Mouse (Mus musculus): ENCODE measurements around the gene Kirrel. TPM values are rescaled to one million over a fixed set of nuclear protein-coding genes. Genes with fewer than 3 reads are reported as not detected.
A peak's percentile ranks its signal among the peaks of the same experiment; 100 is the strongest.

Kirrel gene
- total RNA-seq (2021): 1 to 10 TPM; 3.4 TPM

DNA sequence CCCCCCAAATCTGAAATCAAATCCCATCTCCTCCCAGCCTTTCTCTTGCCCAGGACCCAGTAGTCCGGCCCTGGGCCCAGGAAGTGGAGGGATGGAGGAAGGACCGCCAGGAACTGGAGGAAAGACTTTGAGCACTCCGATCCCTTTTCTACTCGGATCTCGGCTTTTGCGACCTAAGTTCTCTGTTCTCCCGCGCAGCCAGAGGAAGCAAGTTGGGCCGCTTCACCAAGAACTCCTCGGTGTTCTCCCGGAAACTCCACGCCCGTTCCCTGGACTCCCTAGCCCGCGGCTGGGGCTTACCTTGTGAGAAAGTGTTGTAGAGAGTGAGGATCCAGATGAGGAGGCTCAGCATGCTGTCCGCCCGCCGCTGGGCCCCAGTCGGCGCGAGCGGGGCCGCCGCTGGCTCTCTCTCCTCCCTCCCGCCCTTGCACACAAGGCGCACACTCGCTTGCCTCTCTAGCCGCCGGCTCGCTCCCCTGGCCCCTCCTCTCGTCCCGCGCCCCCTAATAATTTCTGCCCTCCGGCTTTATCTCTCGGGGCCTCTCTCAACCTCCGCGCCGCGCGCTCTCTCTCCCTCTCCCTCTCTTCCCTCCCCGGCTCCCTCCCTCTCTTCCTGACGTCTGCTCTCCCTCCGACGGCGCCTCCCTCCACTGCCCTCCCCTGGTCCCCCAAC, at the start of gene Kirrel:
Gene Kirrel (minus strand): TSS at position 652 of the 673 bp plus-strand sequence.
- DNase-seq (ENCODE audit: extremely low spot score in 1 of 2, low spot score in 1 of 2): peak; percentile 27 to 41

DNA sequence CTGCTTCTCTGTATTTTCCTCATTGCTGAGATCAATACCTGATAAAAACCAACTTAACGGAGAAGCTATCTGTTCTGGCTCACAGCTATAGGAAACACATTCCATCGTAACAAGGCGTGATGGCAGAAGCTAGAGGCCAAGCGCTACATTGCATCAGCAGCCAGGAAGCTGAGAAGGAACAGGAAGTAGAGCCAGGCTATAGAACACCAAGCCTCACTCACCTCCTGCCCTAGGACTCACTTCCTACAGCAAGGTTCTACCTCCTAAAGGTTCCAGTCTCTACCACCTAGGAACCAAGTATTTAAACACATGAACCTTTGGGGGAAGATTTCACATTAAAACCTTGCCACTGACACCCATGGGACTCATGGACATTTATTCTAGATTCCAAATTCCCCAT, 49.1 kb upstream of the Kirrel start:
- DNase-seq (ENCODE audit: extremely low spot score in 1 of 2, low spot score in 1 of 2): no peak

DNA sequence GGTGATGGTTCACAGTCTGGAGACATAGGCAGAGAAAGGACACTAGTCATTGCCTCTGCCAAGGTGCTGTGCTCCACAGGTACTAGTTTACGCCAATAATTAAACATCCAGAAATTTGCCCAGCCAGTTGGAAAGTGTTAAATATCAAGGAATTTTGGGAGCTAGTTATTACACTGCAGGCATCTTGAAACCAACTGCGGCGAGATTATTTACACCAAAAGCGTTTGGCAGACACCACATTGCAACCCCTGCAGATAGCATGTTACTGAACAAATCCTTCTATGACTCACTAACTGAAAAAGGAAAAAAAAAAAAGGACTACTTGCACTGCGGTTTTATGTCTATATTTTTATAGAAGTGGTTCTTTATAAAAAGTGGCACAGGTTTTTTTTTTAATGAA, 47.8 kb upstream of the Kirrel start:
- no peak for DNase-seq (ENCODE audit: extremely low spot score in 1 of 2, low spot score in 1 of 2)

DNA sequence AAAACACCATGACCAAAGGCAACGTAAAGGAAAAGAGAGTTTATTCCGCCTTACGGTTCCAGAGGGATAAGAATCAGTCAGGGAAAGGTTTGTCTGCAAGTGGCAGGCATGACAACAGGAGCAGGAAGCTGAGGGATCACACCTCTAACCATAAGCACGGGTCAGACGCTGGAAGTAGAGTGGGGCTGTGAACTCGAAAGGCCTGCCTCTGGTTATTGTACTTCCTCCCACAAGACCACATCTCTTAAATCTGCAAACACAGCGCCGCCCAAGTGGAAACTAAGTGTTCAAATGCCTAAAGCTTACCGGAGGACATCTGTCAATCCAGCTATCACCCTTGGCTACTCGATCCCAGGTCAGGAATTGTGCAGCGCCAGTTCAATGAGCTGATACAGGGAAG, 40.6 kb upstream of the Kirrel start:
- no peak for DNase-seq (ENCODE audit: extremely low spot score in 1 of 2, low spot score in 1 of 2)

DNA sequence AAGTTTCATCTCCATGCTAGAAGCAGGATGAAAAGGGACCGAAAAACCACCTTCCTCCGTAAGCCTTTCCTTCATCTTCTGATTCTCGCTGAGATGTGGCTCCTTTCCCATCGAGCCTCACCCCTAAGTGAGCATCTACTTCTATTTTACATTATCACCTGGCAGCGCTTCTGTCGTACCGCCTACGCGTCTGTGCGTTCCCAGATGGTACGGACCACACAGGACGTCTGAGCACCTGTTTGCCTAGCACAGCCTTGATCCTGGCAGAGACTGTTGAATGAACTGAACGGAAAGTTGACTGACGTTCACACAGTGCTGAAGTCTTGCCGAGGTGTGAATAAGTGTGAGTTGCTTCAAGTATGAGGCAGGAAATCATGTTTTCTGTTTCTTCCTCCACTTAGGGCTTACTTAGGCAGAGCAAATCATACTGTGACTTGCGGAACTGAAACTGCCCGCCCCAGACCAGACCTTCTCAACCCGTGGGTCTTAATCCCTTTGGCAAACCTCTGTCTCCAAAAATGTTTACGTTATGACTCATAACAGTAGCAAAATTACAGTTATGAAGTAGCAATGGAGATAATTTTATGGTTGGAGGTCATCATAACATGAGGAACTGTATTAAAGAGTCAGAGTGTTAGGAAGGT, 39.8 kb upstream of the Kirrel start:
- DNase-seq (ENCODE audit: extremely low spot score in 1 of 2, low spot score in 1 of 2): peak in 1 of 2 experiments; percentile 15

DNA sequence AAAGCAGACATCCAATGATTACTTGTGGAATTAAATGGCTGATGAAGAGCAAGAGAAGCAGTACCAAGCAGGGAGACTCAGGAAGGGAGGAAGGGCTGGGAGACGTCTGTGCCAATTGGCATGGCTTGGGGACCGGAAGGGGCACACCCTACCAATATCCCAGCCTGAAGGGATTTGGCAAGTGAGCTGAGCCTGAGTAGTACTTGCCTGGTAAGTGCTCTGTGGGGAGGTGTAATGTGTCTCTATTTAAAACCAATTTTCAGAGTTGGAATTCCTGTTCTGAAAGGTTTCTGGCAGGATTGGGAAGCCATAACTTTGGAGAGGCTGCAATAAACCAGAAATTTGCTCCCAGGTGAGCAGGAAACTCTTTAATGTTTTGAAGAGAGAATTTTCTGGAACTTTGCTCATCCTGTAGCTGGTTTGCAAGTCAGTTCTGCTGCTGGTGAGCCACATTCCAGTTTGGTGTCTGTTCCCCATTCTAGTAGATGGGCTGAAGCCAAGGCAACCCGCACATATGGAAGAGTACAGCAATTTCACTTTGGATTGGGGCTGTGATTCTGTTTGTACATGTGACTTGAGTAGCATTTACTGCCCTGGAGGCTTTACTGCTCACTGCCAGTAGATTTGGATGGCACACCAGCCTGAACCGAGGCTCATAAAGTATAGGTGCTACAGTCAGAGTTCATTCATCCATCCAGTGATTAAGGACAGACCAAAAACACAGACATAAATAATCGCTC, 32.0 kb upstream of the Kirrel start:
- DNase-seq (ENCODE audit: extremely low spot score in 1 of 2, low spot score in 1 of 2): no peak

DNA sequence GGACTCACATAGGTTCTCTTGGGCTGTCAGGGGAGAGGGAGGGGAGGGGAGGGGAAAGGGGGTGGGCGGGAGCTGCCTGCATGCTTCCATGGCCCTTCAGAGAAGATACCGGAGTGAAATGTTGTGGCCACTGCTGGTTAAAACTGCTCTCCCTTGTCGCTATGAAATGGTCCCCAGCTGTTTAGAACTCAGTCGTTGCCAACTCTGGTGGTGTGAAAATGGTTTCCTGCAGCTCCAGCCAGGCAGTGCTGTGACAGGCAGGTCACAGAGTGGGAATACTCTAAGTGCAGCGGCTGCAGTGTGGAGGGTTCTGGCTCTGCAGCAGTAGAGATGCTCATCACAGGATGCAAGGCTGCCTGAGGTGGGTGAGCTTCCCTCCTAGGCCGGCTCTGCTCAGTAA, 22.1 kb upstream of the Kirrel start:
- DNase-seq (ENCODE audit: extremely low spot score in 1 of 2, low spot score in 1 of 2): no peak

DNA sequence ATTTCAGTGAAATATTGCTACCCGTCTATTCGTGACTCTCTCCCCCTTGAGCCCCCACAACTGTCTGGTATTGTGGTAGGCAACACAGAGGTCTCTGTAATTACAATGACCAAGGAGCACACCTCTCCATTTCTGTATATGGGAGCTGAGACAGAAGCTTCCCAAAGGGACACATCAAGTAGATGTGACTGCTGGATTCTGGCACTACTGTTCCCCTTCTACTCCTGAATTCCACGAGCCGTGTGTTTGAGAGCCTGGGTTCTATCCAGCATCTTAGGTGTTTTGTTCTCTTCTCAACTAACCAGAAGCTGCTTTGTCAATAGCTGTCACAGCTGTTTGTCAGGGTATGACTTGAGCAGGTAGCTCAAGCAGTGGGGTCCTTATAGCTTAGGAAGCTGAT, 20.5 kb upstream of the Kirrel start:
- no peak for DNase-seq (ENCODE audit: extremely low spot score in 1 of 2, low spot score in 1 of 2)

DNA sequence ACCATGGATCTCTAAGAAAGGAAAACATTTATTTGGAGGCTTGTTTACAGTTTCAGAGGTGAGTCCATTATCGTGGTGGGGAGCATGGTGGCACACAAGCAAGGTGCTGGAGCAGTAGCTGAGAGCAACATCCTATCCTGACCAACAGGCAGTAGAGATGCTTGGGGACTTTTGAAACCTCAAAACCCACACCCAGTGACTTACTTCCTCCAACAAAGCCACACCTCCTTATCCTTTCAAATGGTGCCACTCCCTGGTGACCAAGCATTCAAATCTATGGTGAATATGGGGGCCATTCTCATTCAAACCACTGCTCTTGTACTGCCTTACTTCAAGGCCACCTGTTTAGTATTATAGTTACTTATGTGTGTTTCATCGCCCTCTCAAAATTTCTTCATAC, 20.0 kb upstream of the Kirrel start:
- DNase-seq (ENCODE audit: extremely low spot score in 1 of 2, low spot score in 1 of 2): no peak

DNA sequence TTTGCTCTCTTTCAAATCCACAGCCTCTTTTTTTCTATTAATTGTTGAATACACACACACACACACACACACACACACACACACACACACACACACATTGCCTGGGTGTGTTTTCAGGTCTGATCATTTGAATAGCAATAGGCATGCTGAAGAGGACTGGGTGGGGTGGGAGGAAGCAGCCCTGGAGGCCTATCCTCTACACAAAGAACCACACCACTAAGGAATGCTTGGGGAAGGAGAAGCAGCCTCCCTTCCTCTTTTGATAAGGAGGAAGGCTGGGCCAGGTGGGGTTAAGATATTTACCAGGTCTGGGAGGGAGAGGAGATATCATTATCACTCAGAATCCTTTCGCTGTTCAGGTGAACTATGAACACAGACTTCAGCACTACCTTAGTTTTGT, 19.2 kb upstream of the Kirrel start:
- no peak for DNase-seq (ENCODE audit: extremely low spot score in 1 of 2, low spot score in 1 of 2)

DNA sequence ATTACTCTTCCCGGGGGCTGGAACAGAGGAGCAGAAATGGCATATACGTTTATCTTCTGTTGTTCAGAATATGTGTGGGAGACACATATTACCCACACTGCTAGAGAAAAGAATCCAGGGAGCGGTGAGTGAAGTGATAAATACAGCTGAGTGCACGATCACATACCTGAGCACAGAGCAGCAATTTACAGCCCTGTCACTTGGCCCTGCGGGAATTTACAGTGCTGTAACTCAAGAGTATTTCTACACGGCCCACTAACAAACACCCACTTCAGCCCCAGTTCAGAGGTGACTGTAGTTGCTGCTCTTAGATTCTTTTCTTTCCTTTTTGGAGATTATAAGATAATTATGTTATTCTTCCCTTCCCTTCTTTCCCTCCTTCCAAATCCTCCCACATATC, 18.8 kb upstream of the Kirrel start:
- DNase-seq (ENCODE audit: extremely low spot score in 1 of 2, low spot score in 1 of 2): no peak

DNA sequence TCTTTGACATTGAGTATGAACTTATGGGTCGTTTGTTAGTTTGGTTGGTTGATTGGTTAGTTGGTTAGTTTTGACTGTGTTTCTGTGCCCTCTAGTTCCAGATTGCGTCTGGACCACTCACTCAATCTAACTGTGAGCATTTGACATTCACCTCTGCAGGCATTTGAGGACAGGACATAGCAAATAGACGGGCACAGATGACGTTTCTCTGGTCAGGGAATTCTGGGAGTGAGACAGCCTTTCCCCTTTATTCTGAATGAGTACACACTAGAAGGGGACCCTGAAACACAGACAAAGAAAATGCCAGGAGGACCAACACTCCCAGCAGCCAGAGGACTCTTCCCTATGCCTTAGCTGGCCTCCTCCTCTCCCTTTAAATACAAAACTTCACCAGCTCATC, 2.1 kb upstream of the Kirrel start:
- DNase-seq (ENCODE audit: extremely low spot score in 1 of 2, low spot score in 1 of 2): no peak

DNA sequence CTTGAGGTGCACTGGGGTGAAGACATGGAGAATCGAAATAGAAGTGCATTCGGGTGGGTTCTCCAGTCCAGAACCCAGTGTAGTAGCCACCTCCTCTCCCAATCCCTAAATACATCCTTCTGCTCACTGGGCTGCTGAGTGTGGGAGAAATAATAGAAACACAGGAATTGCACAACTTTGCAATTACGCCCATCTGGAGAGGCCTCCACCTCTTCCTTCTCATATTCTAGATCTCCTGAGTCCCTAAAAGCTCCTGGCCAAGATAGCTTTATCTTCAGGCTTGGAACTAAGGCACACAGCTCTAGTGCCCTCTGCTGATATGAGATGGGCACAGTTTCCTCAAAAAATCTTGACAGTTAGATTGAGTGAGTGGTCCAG, 880 bp upstream of the Kirrel start:
- DNase-seq (ENCODE audit: extremely low spot score in 1 of 2, low spot score in 1 of 2): no peak

DNA sequence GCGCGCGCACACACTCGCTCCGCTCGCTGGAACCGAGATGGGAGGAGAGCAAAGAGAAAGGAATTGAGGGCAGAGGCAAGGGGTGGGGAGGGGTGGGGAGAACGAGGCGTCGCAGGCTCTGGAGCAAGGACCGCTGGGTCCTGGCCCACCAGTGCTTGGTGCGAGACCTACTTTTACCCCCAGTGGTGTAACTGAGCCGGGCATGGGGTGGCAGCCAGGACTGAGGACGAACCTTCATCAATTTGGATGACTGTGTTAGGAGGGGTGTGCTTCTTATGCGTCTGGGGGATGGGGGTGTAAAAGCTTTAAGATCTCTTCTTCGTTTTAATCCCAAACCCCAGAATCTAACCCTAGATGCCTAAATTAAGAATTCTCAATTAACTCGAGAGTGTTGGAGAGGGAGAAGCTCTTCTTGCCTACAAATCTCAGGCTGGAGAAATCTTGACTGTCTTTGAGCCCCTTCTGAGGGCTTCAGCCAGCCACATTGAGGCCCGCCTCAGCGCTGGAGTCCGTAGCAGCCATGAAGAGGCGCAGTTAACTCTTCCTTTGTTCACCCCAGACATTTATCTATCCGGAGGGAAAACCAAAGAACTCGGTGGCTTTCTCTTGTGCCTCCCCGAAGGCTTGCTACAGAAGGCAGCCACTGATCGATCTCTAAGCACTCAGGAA, 356 bp upstream of the Kirrel start:
- no peak for DNase-seq (ENCODE audit: extremely low spot score in 1 of 2, low spot score in 1 of 2)

DNA sequence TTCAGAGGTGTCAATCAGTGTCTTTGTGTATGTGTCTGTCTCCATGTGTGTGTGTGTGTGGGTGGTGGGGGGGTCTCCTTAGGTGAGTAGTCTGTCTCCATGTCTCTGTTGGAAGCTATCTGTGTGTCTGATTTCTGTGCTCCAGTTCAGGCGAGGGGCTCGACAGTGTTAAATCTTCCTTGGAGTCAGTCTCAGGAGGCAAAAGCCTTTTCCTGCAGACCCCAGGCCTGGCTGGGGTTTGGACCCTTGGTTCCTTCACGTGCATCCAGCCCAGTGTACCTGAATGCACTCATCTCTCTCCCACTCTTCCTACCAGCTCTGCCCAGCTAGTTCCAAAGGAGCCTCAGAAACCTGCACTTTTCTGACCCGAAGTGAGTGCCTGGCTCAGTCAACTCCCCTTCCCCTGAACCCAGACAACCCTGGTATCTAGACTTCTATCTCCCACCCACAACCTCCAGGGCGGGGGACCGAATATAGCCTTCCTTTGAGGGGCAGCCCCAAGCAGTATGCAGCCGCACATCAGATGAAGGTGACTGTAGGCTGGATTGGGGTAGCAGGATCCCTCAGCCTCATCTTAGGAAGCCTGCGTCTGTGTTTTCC, 961 bp downstream of the Kirrel start:
- no peak for DNase-seq (ENCODE audit: extremely low spot score in 1 of 2, low spot score in 1 of 2)

DNA sequence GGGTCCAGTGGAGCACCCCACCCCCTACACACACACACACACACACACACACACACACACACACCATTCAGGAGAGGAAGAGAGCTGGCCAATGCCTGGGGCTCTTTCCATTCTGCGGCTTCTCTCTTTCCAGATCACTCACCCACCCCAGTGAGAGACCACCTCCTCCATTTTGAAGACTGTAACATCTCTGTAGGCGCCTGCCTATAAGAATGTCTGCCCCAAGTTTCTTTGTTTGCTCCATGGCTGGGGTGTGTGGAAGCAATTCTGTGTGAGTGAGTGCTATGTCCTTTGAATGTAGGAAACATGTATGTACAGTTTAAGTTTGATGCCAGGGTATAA, 1.5 kb downstream of the Kirrel start:
- DNase-seq (ENCODE audit: extremely low spot score in 1 of 2, low spot score in 1 of 2): peak in 1 of 2 experiments; percentile 3

DNA sequence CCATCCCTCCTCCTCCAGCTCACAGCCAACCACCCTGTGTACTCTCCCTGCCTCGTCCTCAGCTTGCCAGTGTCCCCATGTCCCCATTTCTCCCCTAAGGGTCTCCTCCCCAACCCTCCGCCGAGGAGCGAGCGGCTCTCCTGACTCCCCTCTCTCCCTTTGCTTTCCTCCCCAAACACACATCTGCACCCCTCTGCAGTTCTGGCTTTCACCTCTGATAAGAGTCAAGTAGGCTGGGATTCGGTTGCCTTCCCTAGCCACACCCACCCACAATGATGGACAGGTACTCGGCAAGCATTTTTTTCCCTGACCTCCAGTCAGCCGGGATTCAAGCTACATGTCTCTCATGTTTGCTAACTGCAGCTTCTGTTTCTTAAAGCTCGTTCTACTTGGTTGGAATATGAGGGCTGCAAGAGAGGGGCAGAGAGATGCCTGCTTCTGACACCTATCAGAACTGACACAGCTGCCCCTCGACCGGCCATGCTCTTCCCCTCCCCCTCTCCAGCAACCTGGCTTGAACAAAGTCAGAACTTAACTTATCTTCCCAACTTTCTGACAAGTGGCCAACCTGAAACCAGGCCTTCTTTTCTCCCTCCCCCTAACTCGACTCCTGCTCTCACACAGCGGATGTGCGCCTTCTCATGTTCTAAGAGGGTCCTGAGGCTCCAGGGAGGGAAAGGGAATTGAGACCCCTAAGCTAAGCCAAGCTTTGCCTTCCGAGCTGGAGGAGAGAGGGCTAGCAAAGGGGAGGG, 2.0 kb downstream of the Kirrel start:
- peak in 1 of 2 experiments; percentile 6 for DNase-seq (ENCODE audit: extremely low spot score in 1 of 2, low spot score in 1 of 2)

DNA sequence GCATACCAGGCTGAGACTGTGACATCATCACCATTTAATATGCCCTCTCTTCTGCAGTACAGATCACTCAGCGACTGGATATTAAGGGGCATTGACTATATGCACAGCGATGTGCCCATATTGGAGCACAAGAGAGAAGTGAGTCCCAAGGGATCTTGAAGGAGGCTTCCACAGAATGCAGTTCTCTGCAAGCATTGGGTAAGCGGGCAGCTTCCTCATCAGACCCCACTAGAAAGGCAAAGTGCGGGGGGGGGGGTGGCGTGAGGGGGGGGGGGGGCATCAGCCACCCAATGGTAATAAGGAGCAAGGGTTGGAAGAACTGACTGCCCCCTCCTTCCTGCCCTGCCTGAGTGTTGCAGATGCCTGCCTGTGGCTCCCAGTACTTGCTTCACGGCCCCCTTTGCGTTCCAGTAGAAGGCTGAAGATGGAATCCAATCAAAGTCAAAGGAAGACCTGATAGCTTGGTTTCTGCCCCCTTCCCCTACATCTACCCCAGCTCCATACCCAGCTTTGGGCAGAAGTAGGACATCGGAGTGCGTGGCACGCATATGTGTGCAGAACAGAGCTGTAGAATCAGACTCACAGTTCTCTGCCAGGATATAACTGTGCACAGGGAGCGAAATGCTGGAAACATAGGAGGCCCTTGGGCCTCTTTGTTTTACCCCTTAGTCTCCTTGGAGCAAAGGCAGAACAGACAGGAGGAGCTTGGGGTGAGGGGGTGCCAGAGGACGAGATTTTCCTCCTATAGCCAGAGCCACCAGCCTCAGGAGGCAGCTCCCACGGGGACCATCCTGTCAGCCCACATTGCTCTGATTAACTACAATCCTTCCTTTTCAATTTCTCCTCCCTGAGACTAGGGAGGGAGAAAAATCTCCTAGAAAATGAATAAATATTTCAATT, 3.1 kb downstream of the Kirrel start:
- no peak for DNase-seq (ENCODE audit: extremely low spot score in 1 of 2, low spot score in 1 of 2)

DNA sequence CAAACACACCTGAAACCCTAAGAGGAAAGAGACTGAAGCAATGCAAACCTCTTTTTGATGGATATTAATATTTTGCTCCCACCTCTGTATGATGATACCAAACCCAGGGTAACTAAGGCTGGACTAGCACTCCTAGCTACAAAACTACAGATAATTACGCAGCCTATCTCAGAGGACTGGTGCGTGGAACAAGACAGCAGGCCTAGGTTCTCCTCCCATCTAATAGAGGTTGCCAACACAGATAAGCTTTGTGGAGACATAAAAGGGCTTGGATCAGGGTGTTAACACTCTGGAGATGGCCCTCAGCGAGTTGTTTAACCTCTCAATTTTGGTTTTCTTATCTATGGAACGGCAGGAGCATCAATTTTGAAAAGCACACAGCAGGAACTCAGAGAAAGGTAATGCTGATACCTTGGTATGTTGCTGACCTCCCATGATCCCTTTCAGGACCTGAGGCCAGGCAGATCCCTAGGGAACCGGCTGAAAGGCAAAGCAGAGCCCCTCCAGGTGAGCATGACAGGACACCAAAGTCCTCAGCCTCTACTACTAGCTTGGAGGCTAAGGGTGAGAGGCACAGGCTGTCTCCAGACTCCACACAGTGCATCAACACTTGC, 5.0 kb downstream of the Kirrel start:
- no peak for DNase-seq (ENCODE audit: extremely low spot score in 1 of 2, low spot score in 1 of 2)

Data from layer of hippocampus, postnatal 25 days (tissue).